Mouse (Mus musculus) left cerebral cortex, adult 2 months (tissue): ENCODE results near the gene Gm6710. TPM values are rescaled to one million over a fixed set of nuclear protein-coding genes. Genes with fewer than 3 reads are reported as not detected.
"Not testable (repeated sequence)": the region's sequence is repeated elsewhere in the genome, so short reads cannot be mapped to it uniquely, and the experiment has no call there.

Experiments
- DNase-seq, 2 experiments: peaks; one replicate each; pipeline ENCODE4 v3.0.0; 2021 to 2022; ENCODE audit warnings: low spot score in 2 of 2, mixed read lengths in 1 of 2; ENCODE audit errors: extremely low spot score in 1 of 2
- H3K27ac ChIP-seq: fragments of 200-600 bp; 2 replicates; pipeline ENCODE4 v1.8.1; 2022
- H3K4me3 ChIP-seq: fragments of 200-600 bp; 2 replicates; pipeline ENCODE4 v1.8.1; 2022
- intact Hi-C: fragments of 180-260 bp; cut with DNase I; formaldehyde crosslinking; loops from one replicate; pipeline ENCODE4 v1.15.1; 2025
- long read RNA-seq, 2 experiments: library from polyadenylated mRNA; stranded (forward); transcript quantifications; one replicate each; pipeline ENCODE4 v2.0.0; 2021; ENCODE audit warnings: borderline mapping rate in 2 of 2
- total RNA-seq, 2 experiments: library from RNA; stranded (reverse); gene quantifications; 2 replicates each; pipeline ENCODE4 v1.2.3; 2021

The Gm6710 gene
- 10 to 100 TPM; 48.2 to 54.7 TPM for total RNA-seq
- long read RNA-seq, experiment 1, transcript Gm6710-201 (4 exons, 1,445 nt) = major isoform, 22 of 30 reads
- long read RNA-seq, experiment 1, partial matches to known transcripts = 1 of 30 reads
- long read RNA-seq, experiment 1, other reads (novel, unspliced or antisense) = 5 of 30 reads
- long read RNA-seq, experiment 2, transcript Gm6710-201 (4 exons, 1,445 nt) = major isoform, 18 of 25 reads
- long read RNA-seq, experiment 2, partial matches to known transcripts = 1 of 25 reads
- long read RNA-seq, experiment 2, other reads (novel, unspliced or antisense) = 4 of 25 reads

GRCm38 (mm10) chr2:175869024-175869423 is at the start of gene Gm6710:
Gene Gm6710 (plus strand): TSS chr2:175869219.
- H3K27ac ChIP-seq, H3K4me3 ChIP-seq, intact Hi-C loops, DNase-seq: not testable (repeated sequence)

Other genes with a start within 250 kb of the Gm6710 start
- not detected for gene Gm11007, start 225.2 kb upstream of the Gm6710 start, total RNA-seq
- gene Zfp969, start 165.6 kb upstream of the Gm6710 start, total RNA-seq = not detected
- not detected for gene Gm2007, start 127.7 kb upstream of the Gm6710 start, total RNA-seq
- gene Gm14288, start 68.1 kb upstream of the Gm6710 start, total RNA-seq = 1 to 10 TPM in 1 of 2 experiments, not detected in 1; 2.9 TPM
- gene Zfp966, start 61.9 kb downstream of the Gm6710 start, total RNA-seq = 1 to 10 TPM; 6.9 to 7.4 TPM
- gene Gm2026, start 96.1 kb downstream of the Gm6710 start, total RNA-seq = 10 to 100 TPM; 47.3 to 47.7 TPM